Mouse (Mus musculus): ENCODE data around the gene Ldlr. TPM values are rescaled to one million over a fixed set of nuclear protein-coding genes. Genes with fewer than 3 reads are reported as not detected.

The Ldlr gene
- polyA plus RNA-seq (2014; fragmentation: Nextera tagmentation; extraction: Ambion mirVana): 23.8 and 26.9 TPM in 2 replicates

DNA sequence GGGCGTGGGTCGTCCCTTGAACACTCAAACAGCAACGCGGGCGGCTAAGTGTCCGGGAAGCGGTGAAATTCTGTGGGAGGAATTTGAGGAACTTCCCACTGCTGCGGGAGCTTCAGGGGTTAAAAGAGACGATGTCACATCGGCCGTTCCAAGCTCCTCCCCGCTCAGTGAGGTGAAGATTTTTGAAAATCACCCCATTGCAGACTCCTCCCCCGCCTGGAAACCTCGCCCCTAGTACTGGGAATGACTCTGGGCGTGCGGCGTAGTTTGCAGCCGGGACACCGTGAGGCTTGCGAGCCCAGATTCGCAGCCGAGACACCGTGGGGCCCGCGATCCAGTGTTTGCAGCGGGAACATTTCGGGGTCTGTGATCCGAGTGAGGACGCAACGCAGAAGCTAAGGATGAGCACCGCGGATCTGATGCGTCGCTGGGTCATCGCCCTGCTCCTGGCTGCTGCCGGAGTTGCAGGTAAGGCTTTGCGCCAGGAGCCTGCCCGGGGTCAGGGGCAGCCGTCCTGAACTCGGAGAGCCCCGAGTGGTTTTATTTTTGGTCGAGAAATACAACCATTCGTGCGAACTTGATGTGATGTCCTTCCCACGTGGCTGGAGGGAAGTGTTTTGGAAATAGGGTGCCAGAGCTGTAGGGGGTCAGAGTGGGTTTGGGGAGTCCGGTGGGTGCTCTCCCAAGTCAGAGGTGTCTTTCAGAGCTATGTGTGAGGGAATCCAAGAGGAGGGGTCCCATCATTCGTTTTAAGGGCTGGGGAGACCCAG lies at the start of gene Ldlr:
Gene Ldlr (plus strand): TSS at position 107 of the 770 bp plus-strand sequence.
- no peaks in the 10 kb centered on the region for H3K27me3 ChIP-seq (ENCODE audit: control insufficient read depth, insufficient read depth, low read length)
- WGBS: under 1% methylated on average over 47 of the region's 47 CpGs
- H3K9me3 ChIP-seq (ENCODE audit: control insufficient read depth, low read depth, low read length): no peaks in the 10 kb centered on the region
- ATAC-seq (ENCODE audit: insufficient number of reproducible peaks, insufficient read depth, low FRiP score, low read depth): peak; percentile 88
- H3K9ac ChIP-seq (replicated peaks; ENCODE audit: low read depth, low read length): peak within 1 kb of the TSS; percentile 52
- peak within 1 kb of the TSS; percentile 88 for H3K4me2 ChIP-seq (replicated peaks; ENCODE audit: low read depth, low read length)
- peaks cover 20% of the 10 kb centered on the region for H3K4me1 ChIP-seq (ENCODE audit: control insufficient read depth, insufficient read depth, low read length)
- no peaks in the 10 kb centered on the region for H3K36me3 ChIP-seq (ENCODE audit: control insufficient read depth, insufficient read depth, low read length)
- peak within 1 kb of the TSS; percentile 92 for H3K27ac ChIP-seq (ENCODE audit: low read length)
- peak within 1 kb of the TSS; percentile 61 for H3K4me3 ChIP-seq (ENCODE audit: low read depth, low read length)

DNA sequence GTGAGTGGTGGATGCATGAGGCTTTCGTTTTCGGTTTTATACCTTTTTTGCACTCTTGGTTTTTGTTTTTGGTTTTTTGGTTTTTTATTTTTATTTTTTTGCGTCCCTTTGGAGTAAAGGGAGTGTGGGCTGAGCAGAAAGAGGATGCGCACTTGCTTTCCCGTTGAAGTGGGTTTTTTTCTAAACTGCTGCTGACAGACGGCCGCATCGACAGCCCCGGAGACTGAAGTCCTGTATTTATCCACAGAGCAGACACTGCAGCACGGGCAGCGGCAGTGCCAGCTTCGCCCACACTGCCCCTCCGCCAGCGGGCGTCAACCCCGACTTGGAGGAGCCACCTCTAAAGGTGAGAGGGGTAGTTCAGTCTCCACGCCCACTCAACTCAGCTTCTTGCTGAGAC lies 45.6 kb upstream of the Ldlr start:
- Histone ChIP-seq H3K9ac (replicated peaks; ENCODE audit: low read depth, low read length) (no peak overlapping the region), H3K4me3 (ENCODE audit: low read depth, low read length) (no peak overlapping the region), H3K36me3 (ENCODE audit: control insufficient read depth, insufficient read depth, low read length) (peaks cover 82% of the 10 kb centered on the region), H3K27me3 (ENCODE audit: control insufficient read depth, insufficient read depth, low read length) (no peaks in the 10 kb centered on the region), H3K9me3 (ENCODE audit: control insufficient read depth, low read depth, low read length) (no peaks in the 10 kb centered on the region), H3K4me1 (ENCODE audit: control insufficient read depth, insufficient read depth, low read length) (no peaks in the 10 kb centered on the region), H3K27ac (ENCODE audit: low read length) (no peak overlapping the region), H3K4me2 (replicated peaks; ENCODE audit: low read depth, low read length) (no peak overlapping the region)
- WGBS: 95% methylated on average over 17 of the region's 17 CpGs
- no peak for ATAC-seq (ENCODE audit: insufficient number of reproducible peaks, insufficient read depth, low FRiP score, low read depth)

DNA sequence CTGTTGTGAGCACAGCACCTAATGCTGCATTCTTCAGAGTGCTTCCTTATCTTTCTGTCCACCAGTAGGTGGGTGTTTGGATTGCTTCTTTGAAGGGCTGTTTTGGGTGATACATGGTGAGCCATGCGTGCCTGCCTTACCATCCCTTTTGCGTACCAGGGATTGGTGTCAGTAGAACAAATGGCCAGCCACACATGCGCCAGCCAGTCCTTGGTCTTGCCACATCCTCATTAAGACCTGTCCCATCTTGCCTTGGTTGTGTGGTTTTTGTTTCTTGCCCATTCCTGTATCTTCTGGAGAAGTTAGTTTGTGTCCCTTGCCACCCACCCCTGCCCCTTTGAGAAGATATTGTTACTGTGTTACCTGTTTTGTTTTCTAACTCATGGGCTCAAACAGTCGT lies 42.8 kb upstream of the Ldlr start:
- H3K27ac ChIP-seq (ENCODE audit: low read length): no peak overlapping the region
- no peak overlapping the region for H3K4me2 ChIP-seq (replicated peaks; ENCODE audit: low read depth, low read length)
- no peak overlapping the region for H3K9ac ChIP-seq (replicated peaks; ENCODE audit: low read depth, low read length)
- peaks cover 81% of the 10 kb centered on the region for H3K36me3 ChIP-seq (ENCODE audit: control insufficient read depth, insufficient read depth, low read length)
- no peaks in the 10 kb centered on the region for H3K4me1 ChIP-seq (ENCODE audit: control insufficient read depth, insufficient read depth, low read length)
- ATAC-seq (ENCODE audit: insufficient number of reproducible peaks, insufficient read depth, low FRiP score, low read depth): no peak
- no peaks in the 10 kb centered on the region for H3K9me3 ChIP-seq (ENCODE audit: control insufficient read depth, low read depth, low read length)
- 87% methylated on average over 4 of the region's 4 CpGs for WGBS
- H3K27me3 ChIP-seq (ENCODE audit: control insufficient read depth, insufficient read depth, low read length): no peaks in the 10 kb centered on the region
- no peak overlapping the region for H3K4me3 ChIP-seq (ENCODE audit: low read depth, low read length)

- no peak for ATAC-seq (ENCODE audit: insufficient number of reproducible peaks, insufficient read depth, low FRiP score, low read depth)
- Histone ChIP-seq H3K4me2 (replicated peaks; ENCODE audit: low read depth, low read length) (no peak overlapping the region), H3K9me3 (ENCODE audit: control insufficient read depth, low read depth, low read length) (no peaks in the 10 kb centered on the region), H3K4me1 (ENCODE audit: control insufficient read depth, insufficient read depth, low read length) (no peaks in the 10 kb centered on the region), H3K27ac (ENCODE audit: low read length) (no peak overlapping the region), H3K27me3 (ENCODE audit: control insufficient read depth, insufficient read depth, low read length) (no peaks in the 10 kb centered on the region), H3K4me3 (ENCODE audit: low read depth, low read length) (no peak overlapping the region), H3K36me3 (ENCODE audit: control insufficient read depth, insufficient read depth, low read length) (peaks cover 89% of the 10 kb centered on the region), H3K9ac (replicated peaks; ENCODE audit: low read depth, low read length) (no peak overlapping the region)
- 82% methylated on average over 4 of the region's 4 CpGs for WGBS
These were observed 40.5 kb upstream of the Ldlr start for GRCm38 (mm10) chr9:21682827-21683226.

- H3K27me3 ChIP-seq (ENCODE audit: control insufficient read depth, insufficient read depth, low read length): no peaks in the 10 kb centered on the region
- peaks cover 89% of the 10 kb centered on the region for H3K36me3 ChIP-seq (ENCODE audit: control insufficient read depth, insufficient read depth, low read length)
- no peak overlapping the region for H3K4me3 ChIP-seq (ENCODE audit: low read depth, low read length)
- H3K9ac ChIP-seq (replicated peaks; ENCODE audit: low read depth, low read length): no peak overlapping the region
- 73% methylated on average over 3 of the region's 3 CpGs for WGBS
- H3K4me1 ChIP-seq (ENCODE audit: control insufficient read depth, insufficient read depth, low read length): no peaks in the 10 kb centered on the region
- H3K4me2 ChIP-seq (replicated peaks; ENCODE audit: low read depth, low read length): no peak overlapping the region
- H3K9me3 ChIP-seq (ENCODE audit: control insufficient read depth, low read depth, low read length): no peaks in the 10 kb centered on the region
- ATAC-seq (ENCODE audit: insufficient number of reproducible peaks, insufficient read depth, low FRiP score, low read depth): no peak
- H3K27ac ChIP-seq (ENCODE audit: low read length): no peak overlapping the region
These were observed 39.4 kb upstream of the Ldlr start for GRCm38 (mm10) chr9:21683897-21684296.

GRCm38 (mm10) chr9:21688554-21688953 lies 34.7 kb upstream of the Ldlr start:
- Histone ChIP-seq H3K27me3 (ENCODE audit: control insufficient read depth, insufficient read depth, low read length) (no peaks in the 10 kb centered on the region), H3K9ac (replicated peaks; ENCODE audit: low read depth, low read length) (no peak overlapping the region), H3K4me2 (replicated peaks; ENCODE audit: low read depth, low read length) (no peak overlapping the region), H3K4me3 (ENCODE audit: low read depth, low read length) (no peak overlapping the region), H3K4me1 (ENCODE audit: control insufficient read depth, insufficient read depth, low read length) (no peaks in the 10 kb centered on the region), H3K27ac (ENCODE audit: low read length) (no peak overlapping the region), H3K36me3 (ENCODE audit: control insufficient read depth, insufficient read depth, low read length) (peaks cover 93% of the 10 kb centered on the region), H3K9me3 (ENCODE audit: control insufficient read depth, low read depth, low read length) (no peaks in the 10 kb centered on the region)
- 90% methylated on average over 7 of the region's 7 CpGs for WGBS
- ATAC-seq (ENCODE audit: insufficient number of reproducible peaks, insufficient read depth, low FRiP score, low read depth): no peak

GRCm38 (mm10) chr9:21690031-21690430 lies 33.3 kb upstream of the Ldlr start:
- Histone ChIP-seq H3K4me2 (replicated peaks; ENCODE audit: low read depth, low read length) (no peak overlapping the region), H3K27me3 (ENCODE audit: control insufficient read depth, insufficient read depth, low read length) (no peaks in the 10 kb centered on the region), H3K36me3 (ENCODE audit: control insufficient read depth, insufficient read depth, low read length) (peaks cover 89% of the 10 kb centered on the region), H3K9ac (replicated peaks; ENCODE audit: low read depth, low read length) (no peak overlapping the region), H3K4me1 (ENCODE audit: control insufficient read depth, insufficient read depth, low read length) (no peaks in the 10 kb centered on the region), H3K27ac (ENCODE audit: low read length) (no peak overlapping the region), H3K4me3 (ENCODE audit: low read depth, low read length) (no peak overlapping the region), H3K9me3 (ENCODE audit: control insufficient read depth, low read depth, low read length) (no peaks in the 10 kb centered on the region)
- no peak for ATAC-seq (ENCODE audit: insufficient number of reproducible peaks, insufficient read depth, low FRiP score, low read depth)
- 82% methylated on average over 3 of the region's 3 CpGs for WGBS

DNA sequence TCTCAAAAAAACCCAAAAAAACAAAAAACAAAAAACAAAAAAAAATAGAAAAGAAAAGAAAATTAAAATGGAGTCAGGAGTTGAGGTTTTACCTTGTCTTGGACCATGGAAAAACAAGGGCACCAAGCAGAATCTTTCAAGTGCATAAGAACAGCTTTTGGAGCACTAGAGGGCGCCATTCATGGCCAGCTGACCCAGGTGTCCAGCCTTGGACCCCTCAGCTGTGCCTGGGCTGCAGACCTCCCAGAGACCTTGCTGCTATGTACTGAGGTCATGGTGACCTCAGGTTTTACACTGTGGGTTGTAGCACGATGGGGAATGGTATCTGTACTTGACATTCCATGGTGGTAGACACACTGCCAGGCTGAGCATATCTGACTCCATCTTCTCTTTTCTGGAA lies 31.4 kb upstream of the Ldlr start:
- Histone ChIP-seq H3K27me3 (ENCODE audit: control insufficient read depth, insufficient read depth, low read length) (no peaks in the 10 kb centered on the region), H3K4me1 (ENCODE audit: control insufficient read depth, insufficient read depth, low read length) (no peaks in the 10 kb centered on the region), H3K36me3 (ENCODE audit: control insufficient read depth, insufficient read depth, low read length) (peaks cover 83% of the 10 kb centered on the region), H3K4me3 (ENCODE audit: low read depth, low read length) (no peak overlapping the region), H3K9me3 (ENCODE audit: control insufficient read depth, low read depth, low read length) (no peaks in the 10 kb centered on the region), H3K4me2 (replicated peaks; ENCODE audit: low read depth, low read length) (no peak overlapping the region), H3K9ac (replicated peaks; ENCODE audit: low read depth, low read length) (no peak overlapping the region), H3K27ac (ENCODE audit: low read length) (no peak overlapping the region)
- 54% methylated on average over 2 of the region's 2 CpGs for WGBS
- no peak for ATAC-seq (ENCODE audit: insufficient number of reproducible peaks, insufficient read depth, low FRiP score, low read depth)

DNA sequence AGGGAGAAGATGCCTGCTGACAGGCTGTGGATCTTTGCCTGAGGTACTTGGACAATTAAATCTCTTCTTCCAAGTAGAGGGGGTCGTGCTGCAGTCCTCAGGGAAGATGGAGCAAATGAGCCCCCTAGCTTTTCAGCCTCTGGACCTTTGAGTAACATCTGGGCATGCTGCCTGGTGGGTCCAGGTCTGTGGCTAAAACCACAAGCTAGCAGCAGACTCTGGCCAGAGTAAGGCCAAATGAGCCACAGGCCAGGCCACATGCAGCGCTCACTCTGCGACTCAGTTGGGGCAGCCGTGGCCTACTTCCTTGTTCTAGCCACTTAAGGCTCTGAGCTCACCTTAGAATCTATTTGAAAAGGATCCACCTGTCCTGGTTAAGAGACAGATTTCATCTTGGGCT lies 30.8 kb upstream of the Ldlr start:
- H3K4me2 ChIP-seq (replicated peaks; ENCODE audit: low read depth, low read length): no peak overlapping the region
- H3K27ac ChIP-seq (ENCODE audit: low read length): no peak overlapping the region
- WGBS: 93% methylated on average over 4 of the region's 4 CpGs
- H3K27me3 ChIP-seq (ENCODE audit: control insufficient read depth, insufficient read depth, low read length): no peaks in the 10 kb centered on the region
- no peak overlapping the region for H3K9ac ChIP-seq (replicated peaks; ENCODE audit: low read depth, low read length)
- H3K4me1 ChIP-seq (ENCODE audit: control insufficient read depth, insufficient read depth, low read length): no peaks in the 10 kb centered on the region
- H3K9me3 ChIP-seq (ENCODE audit: control insufficient read depth, low read depth, low read length): no peaks in the 10 kb centered on the region
- H3K36me3 ChIP-seq (ENCODE audit: control insufficient read depth, insufficient read depth, low read length): peaks cover 81% of the 10 kb centered on the region
- H3K4me3 ChIP-seq (ENCODE audit: low read depth, low read length): no peak overlapping the region
- no peak for ATAC-seq (ENCODE audit: insufficient number of reproducible peaks, insufficient read depth, low FRiP score, low read depth)
